In genomic region chr2:152765045-152765674, GRCm38 (mm10) we compare ENCODE assay signal across 9 mouse cellular contexts. TPM values are rescaled to one million over a fixed set of nuclear protein-coding genes. Genes with fewer than 3 reads are reported as not detected.
A peak's percentile ranks its signal among the peaks of the same experiment; 100 is the strongest.
DNase-seq lines count a peak whose midpoint lies in the region; ATAC-seq lines count a peak whose summit lies in the region.
"Had no signal": no experiment of that assay in that cellular context is flagged by ENCODE, and none has a peak within 500 bp of the region (broad histone marks: within the 10 kb centered on the region; RNA-seq: fewer than 3 reads in every experiment).

No protein-coding gene starts in this region.

- no peak overlapping the region for H3K9ac ChIP-seq in hindbrain, embryonic 15.5 days

- no peaks in the 10 kb centered on the region for H3K36me3 ChIP-seq in hindbrain, embryonic 15.5 days

- no peak for ATAC-seq in hindbrain, embryonic 15.5 days (ENCODE audit: low FRiP score, low read depth)

- DNase-seq in retina, embryonic 14.5 days (ENCODE audit: low spot score): peak; percentile 47
- DNase-seq in retina, postnatal 1 day: no peak
- DNase-seq in lung, postnatal 25 days (ENCODE audit: low spot score): peak; percentile 65
- no peak for DNase-seq in layer of hippocampus, postnatal 36 days
- no peak for DNase-seq in ovary, postnatal 14 days (ENCODE audit: low spot score)
- no peak for DNase-seq in liver
- DNase-seq: thymus, postnatal 36 days had no signal

- H3K4me3 ChIP-seq in hindbrain, embryonic 15.5 days: no peak overlapping the region
- H3K4me3 ChIP-seq: left cerebral cortex, adult 2 months had no signal

- H3K4me2 ChIP-seq in hindbrain, embryonic 15.5 days: peak overlapping the region; percentile 40

- H3K27me3 ChIP-seq in hindbrain, embryonic 15.5 days: no peaks in the 10 kb centered on the region

- WGBS in hindbrain, embryonic 15.5 days: 16% methylated on average over 6 of the region's 7 CpGs

- no peak overlapping the region for H3K27ac ChIP-seq in hindbrain, embryonic 15.5 days (replicated peaks)
- H3K27ac ChIP-seq: left cerebral cortex, adult 2 months had no signal

- no peaks in the 10 kb centered on the region for H3K9me3 ChIP-seq in hindbrain, embryonic 15.5 days

- H3K4me1 ChIP-seq in hindbrain, embryonic 15.5 days (replicated peaks): peaks cover 13% of the 10 kb centered on the region

RNA-seq across cellular contexts. Expression of gene Cox4i2, which starts 11.2 kb away (rescaled TPM):
- 6.3 TPM in 2 replicates for polyA plus RNA-seq in hindbrain, embryonic 15.5 days (2015; fragmentation: Nextera tagmentation; extraction: Ambion mirVana)
- 1 to 10 TPM; 1.7 to 2.7 TPM for total RNA-seq in layer of hippocampus, postnatal 36 days (2021)

RNA-seq across cellular contexts. Expression of gene Id1, which starts 29.1 kb away (rescaled TPM):
- polyA plus RNA-seq in hindbrain, embryonic 15.5 days (2015; fragmentation: Nextera tagmentation; extraction: Ambion mirVana): 55.3 and 57.5 TPM in 2 replicates
- 10 to 100 TPM; 15.3 to 19.8 TPM for total RNA-seq in layer of hippocampus, postnatal 36 days (2021)

Comparison
In these comparisons a context has a peak if more than half of its experiments do, and no peak if none do; other contexts are left out.
1. DNase-seq: peak in retina, embryonic 14.5 days (single experiment) and lung, postnatal 25 days (single experiment); none in retina, postnatal 1 day (single experiment), layer of hippocampus, postnatal 36 days (0 of 2), ovary, postnatal 14 days (single experiment) and liver (single experiment).